Mouse (Mus musculus) MEL (cell line): ENCODE measurements at regions not wholly inside any gene's neighbourhood (a gene's known extent, or its start where the extent isn't known, plus 50 kb on each side); places are given as distances from the start of the nearest gene placed in this dataset.

ENCODE experiments used
- DNase-seq: peaks from one replicate; pipeline ENCODE4 v3.0.0; 2011; ENCODE audit warnings: low read depth, low spot score
- H3K27ac ChIP-seq: 2 replicates; pipeline ENCODE4 v1.5.1; 2012; ENCODE audit warnings: low read depth, mild to moderate bottlenecking, control low read depth, low read length, moderate library complexity; ENCODE audit not compliant: control insufficient read depth
- H3K27me3 ChIP-seq, 2 experiments: fragments of 150-350 bp in 1 of 2; sonication (generic) in 1 of 2; 2 replicates each; pipeline ENCODE4 v1.6.1; 2012; ENCODE audit warnings: low read length in 2 of 2, mild to moderate bottlenecking in 2 of 2, improper control_type of control experiment in 1 of 2, moderate library complexity in 1 of 2; ENCODE audit not compliant: insufficient read depth in 2 of 2, control insufficient read depth in 1 of 2
- H3K36me3 ChIP-seq, 2 experiments: 2 replicates each; pipeline ENCODE4 v1.6.1; 2012 to 2014; ENCODE audit warnings: low read length in 2 of 2, improper control_type of control experiment in 1 of 2, inconsistent platforms in 1 of 2, mild to moderate bottlenecking in 1 of 2; ENCODE audit not compliant: insufficient read depth in 2 of 2, control insufficient read depth in 1 of 2
- H3K4me1 ChIP-seq, 2 experiments: fragments of 150-350 bp in 1 of 2; sonication (generic) in 1 of 2; 2 replicates each; pipeline ENCODE4 v1.6.1; 2012; ENCODE audit warnings: low read length in 2 of 2, improper control_type of control experiment in 1 of 2, mild to moderate bottlenecking in 1 of 2; ENCODE audit not compliant: insufficient read depth in 2 of 2, control insufficient read depth in 1 of 2
- H3K4me3 ChIP-seq, 2 experiments: fragments of 150-350 bp in 1 of 2; sonication (generic) in 1 of 2; 2 replicates each; pipeline ENCODE4 v1.5.1; 2012; ENCODE audit warnings: low read depth in 2 of 2, low read length in 2 of 2, mild to moderate bottlenecking in 2 of 2, moderate library complexity in 2 of 2, control low read depth in 1 of 2, improper control_type of control experiment in 1 of 2; ENCODE audit not compliant: control insufficient read depth in 1 of 2, insufficient read depth in 1 of 2
- H3K79me2 ChIP-seq: 2 replicates; pipeline ENCODE4 v1.6.1; 2012; ENCODE audit warnings: mild to moderate bottlenecking, low read length, moderate library complexity; ENCODE audit not compliant: control insufficient read depth, poor library complexity, insufficient read depth
- H3K9ac ChIP-seq: 2 replicates; pipeline ENCODE4 v1.6.1; 2012; ENCODE audit warnings: low read depth, mild to moderate bottlenecking, control low read depth, low read length, moderate library complexity; ENCODE audit not compliant: control insufficient read depth, poor library complexity, severe bottlenecking
- H3K9me3 ChIP-seq: fragments of 150-350 bp; sonication (generic); replicated peaks from 2 replicates; pipeline ENCODE4 v1.6.1; 2012; ENCODE audit warnings: mild to moderate bottlenecking, low read length, improper control_type of control experiment, moderate library complexity; ENCODE audit not compliant: insufficient read depth
- BHLHE40 ChIP-seq: IDR thresholded peaks from 2 replicates; pipeline ENCODE4 v1.6.1; 2012; ENCODE audit warnings: low read depth, mild to moderate bottlenecking, inconsistent platforms, low read length, improper control_type of control experiment, borderline replicate concordance
- CHD2 ChIP-seq: IDR thresholded peaks from 2 replicates; pipeline ENCODE4 v1.6.1; 2011; ENCODE audit warnings: low read length, improper control_type of control experiment
- CTCF ChIP-seq, 3 experiments: IDR thresholded peaks in 2 of 3; conservative IDR thresholded peaks in 1 of 3; 2 replicates each; pipeline ENCODE4 v1.5.1; 2011 to 2012; ENCODE audit warnings: low read length in 3 of 3, low read depth in 2 of 3, mild to moderate bottlenecking in 2 of 3, improper control_type of control experiment in 1 of 3, inconsistent platforms in 1 of 3, mixed read lengths in 1 of 3, moderate library complexity in 1 of 3; ENCODE audit not compliant: control insufficient read depth in 1 of 3, insufficient read depth in 1 of 3, poor library complexity in 1 of 3, severe bottlenecking in 1 of 3
- E2F4 ChIP-seq: IDR thresholded peaks from 2 replicates; pipeline ENCODE4 v1.6.1; 2011; ENCODE audit warnings: low read depth, low read length, improper control_type of control experiment, borderline replicate concordance
- ELF1 ChIP-seq: IDR thresholded peaks from 2 replicates; pipeline ENCODE4 v1.6.1; 2014; ENCODE audit warnings: low read depth, mild to moderate bottlenecking, inconsistent platforms, low read length, improper control_type of control experiment, moderate library complexity
- EP300 ChIP-seq, 2 experiments: IDR thresholded peaks; 2 replicates each; pipeline ENCODE4 v1.6.1; 2011; ENCODE audit warnings: improper control_type of control experiment in 2 of 2, low read length in 2 of 2, low read depth in 1 of 2, mild to moderate bottlenecking in 1 of 2
- ETS1 ChIP-seq: IDR thresholded peaks from 2 replicates; pipeline ENCODE4 v1.6.1; 2012; ENCODE audit warnings: low read depth, mild to moderate bottlenecking, inconsistent platforms, low read length, improper control_type of control experiment, moderate library complexity
- GATA1 ChIP-seq: IDR thresholded peaks from 2 replicates; pipeline ENCODE4 v1.6.1; 2011; ENCODE audit warnings: low read depth, low read length, improper control_type of control experiment
- HCFC1 ChIP-seq: IDR thresholded peaks from 2 replicates; pipeline ENCODE4 v1.6.1; 2012; ENCODE audit warnings: low read depth, mild to moderate bottlenecking, inconsistent platforms, low read length, improper control_type of control experiment, moderate library complexity
- KAT2A ChIP-seq: conservative IDR thresholded peaks from 2 replicates; pipeline ENCODE4 v1.6.1; 2012; ENCODE audit warnings: low read depth, low read length, improper control_type of control experiment, inconsistent platforms
- MAX ChIP-seq: IDR thresholded peaks from 2 replicates; pipeline ENCODE4 v1.6.1; 2011; ENCODE audit warnings: low read length, improper control_type of control experiment
- MAZ ChIP-seq: IDR thresholded peaks from 2 replicates; pipeline ENCODE4 v1.6.1; 2012; ENCODE audit warnings: low read depth, mild to moderate bottlenecking, inconsistent platforms, low read length, improper control_type of control experiment
- MXI1 ChIP-seq: IDR thresholded peaks from 2 replicates; pipeline ENCODE4 v1.6.1; 2011; ENCODE audit warnings: mild to moderate bottlenecking, low read depth, low read length, improper control_type of control experiment
- MYC ChIP-seq: IDR thresholded peaks from 2 replicates; pipeline ENCODE4 v1.6.1; 2011; ENCODE audit warnings: low read depth, mild to moderate bottlenecking, low read length, improper control_type of control experiment, moderate library complexity
- NELFE ChIP-seq: IDR thresholded peaks from 2 replicates; pipeline ENCODE4 v1.6.1; 2011; ENCODE audit warnings: low read depth, low read length, improper control_type of control experiment
- RCOR1 ChIP-seq: IDR thresholded peaks from 2 replicates; pipeline ENCODE4 v1.6.1; 2012; ENCODE audit warnings: low read depth, mild to moderate bottlenecking, inconsistent platforms, low read length, improper control_type of control experiment
- SIN3A ChIP-seq: IDR thresholded peaks from 2 replicates; pipeline ENCODE4 v1.6.1; 2012; ENCODE audit warnings: low read length, improper control_type of control experiment, inconsistent platforms
- TAL1 ChIP-seq: IDR thresholded peaks from 2 replicates; pipeline ENCODE4 v1.6.1; 2012; ENCODE audit warnings: mild to moderate bottlenecking, inconsistent platforms, low read length, moderate library complexity, mixed read lengths
- TBP ChIP-seq: IDR thresholded peaks from 2 replicates; pipeline ENCODE4 v1.8.0; 2011; ENCODE audit warnings: low read depth, low read length, improper control_type of control experiment
- USF1 ChIP-seq: IDR thresholded peaks from 2 replicates; pipeline ENCODE4 v1.6.1; 2014; ENCODE audit warnings: low read depth, mild to moderate bottlenecking, inconsistent platforms, low read length, improper control_type of control experiment, moderate library complexity
- ZKSCAN1 ChIP-seq: IDR thresholded peaks from 2 replicates; pipeline ENCODE4 v1.6.1; 2012; ENCODE audit warnings: low read depth, mild to moderate bottlenecking, inconsistent platforms, low read length, improper control_type of control experiment, moderate library complexity
- ZMIZ1 ChIP-seq: IDR thresholded peaks from 2 replicates; pipeline ENCODE4 v1.6.1; 2012; ENCODE audit warnings: low read depth, mild to moderate bottlenecking, inconsistent platforms, low read length, improper control_type of control experiment, moderate library complexity

DNA sequence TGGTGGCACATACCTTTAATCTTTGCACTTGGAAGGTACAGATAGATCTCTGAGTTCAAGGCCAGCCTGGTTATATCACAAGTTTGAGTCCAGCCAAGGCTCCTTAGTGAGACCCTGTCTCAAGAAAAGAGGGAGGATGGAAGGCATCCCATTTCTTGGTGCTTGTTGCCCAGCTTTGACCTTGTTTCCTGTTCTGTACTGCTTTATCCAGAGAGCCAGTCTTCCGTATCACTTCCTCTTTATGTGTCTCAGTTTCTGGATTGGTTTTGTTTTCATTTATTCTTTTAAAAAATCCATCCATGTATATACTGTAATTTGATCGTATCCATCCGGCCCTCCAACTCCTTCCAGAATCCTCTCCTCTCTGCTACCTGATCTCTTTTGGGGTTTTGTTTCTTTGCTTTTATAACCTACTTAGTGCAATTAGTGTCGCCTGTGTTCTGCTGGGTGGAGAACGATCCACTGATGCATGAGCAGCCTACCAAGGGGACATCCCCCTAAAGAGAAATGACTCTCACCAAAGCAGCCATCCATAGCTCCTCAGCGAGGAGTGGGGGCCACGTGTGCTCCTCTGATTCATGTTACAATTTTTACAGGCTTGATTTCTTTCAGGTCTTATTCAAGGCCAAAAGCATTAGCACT lies 52.4 kb upstream of the Emcn start:
- H3K27ac ChIP-seq, result no peak overlapping the region
- H3K4me1 ChIP-seq, result no peaks in the 10 kb centered on the region
- no peak overlapping the region for H3K9ac ChIP-seq
- TF ChIP-seq RCOR1, result no peak
- no peak for TF ChIP-seq MXI1
- TF ChIP-seq ZKSCAN1, result no peak
- TF ChIP-seq E2F4, result no peak
- no peak for TF ChIP-seq BHLHE40
- TF ChIP-seq CTCF (IDR thresholded peaks at IDR 0.05 in 2 of 3, conservative IDR thresholded peaks at IDR 0.05 in 1 of 3; ENCODE audit: control insufficient read depth in 1 of 3, insufficient read depth in 1 of 3, low read depth in 2 of 3, low read length in 3 of 3, poor library complexity in 1 of 3, severe bottlenecking in 1 of 3), result no peak
- no peak for TF ChIP-seq NELFE
- no peaks in the 10 kb centered on the region for H3K9me3 ChIP-seq
- peaks cover 0 to 2% of the 10 kb centered on the region in 2 experiments; a peak in 1 of 4 replicates for H3K36me3 ChIP-seq
- H3K27me3 ChIP-seq, result no peaks in the 10 kb centered on the region; a peak in 1 of 4 replicates
- H3K4me3 ChIP-seq, result no peak overlapping the region
- H3K79me2 ChIP-seq, result no peaks in the 10 kb centered on the region
- DNase-seq, result no peak

DNA sequence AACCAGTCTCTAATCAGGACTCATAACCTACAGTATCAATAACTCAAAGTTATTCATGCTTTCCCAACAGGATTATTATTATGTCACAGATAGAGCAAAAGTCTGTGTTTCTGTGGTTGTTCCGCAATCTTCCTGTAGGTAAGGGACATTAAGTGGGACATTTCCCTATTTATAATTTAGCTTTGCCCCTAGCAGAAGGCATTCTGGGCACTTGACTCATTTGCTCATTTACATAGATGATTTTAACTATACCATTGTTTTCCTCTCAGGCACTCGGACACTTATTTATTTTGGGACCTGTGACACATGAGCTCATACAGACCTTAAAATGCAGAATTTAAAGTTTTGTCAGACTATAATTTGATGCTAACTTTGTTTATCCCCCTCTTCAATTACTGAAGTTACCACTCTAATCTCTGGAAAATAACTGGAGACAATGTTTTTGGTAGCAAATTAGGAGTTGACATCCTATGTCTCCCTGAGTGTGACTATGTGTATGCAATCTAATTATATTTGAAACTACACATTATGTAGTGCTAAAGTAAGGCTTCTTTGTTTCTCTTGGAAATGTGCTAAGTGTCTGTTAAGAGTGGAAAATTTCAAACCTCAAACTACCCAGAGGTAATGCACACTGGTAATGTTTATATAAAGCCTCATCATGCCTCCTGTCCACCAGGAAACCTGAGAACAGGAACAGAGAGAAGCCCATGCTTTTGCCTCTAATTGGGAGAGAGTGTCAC lies 51.8 kb upstream of the Emcn start:
- Histone ChIP-seq H3K9ac (no peak overlapping the region), H3K79me2 (no peaks in the 10 kb centered on the region), H3K4me3 (no peak overlapping the region), H3K9me3 (no peaks in the 10 kb centered on the region), H3K27me3 (no peaks in the 10 kb centered on the region; a peak in 1 of 4 replicates), H3K36me3 (peaks cover 0 to 2% of the 10 kb centered on the region in 2 experiments; a peak in 1 of 4 replicates), H3K27ac (no peak overlapping the region), H3K4me1 (no peaks in the 10 kb centered on the region)
- no peak for DNase-seq
- TF ChIP-seq NELFE, result no peak
- TF ChIP-seq EP300 (IDR thresholded peaks at IDR 0.05; ENCODE audit: low read depth in 1 of 2, low read length in 2 of 2), result no peak
- no peak for TF ChIP-seq CHD2
- TF ChIP-seq GATA1, result no peak
- TF ChIP-seq MAX, result no peak
- no peak for TF ChIP-seq TBP
- TF ChIP-seq USF1, result no peak
- TF ChIP-seq ZMIZ1, result no peak
- TF ChIP-seq ZKSCAN1, result no peak
- no peak for TF ChIP-seq MYC
- no peak for TF ChIP-seq KAT2A
- TF ChIP-seq SIN3A, result no peak
- TF ChIP-seq ETS1, result no peak
- no peak for TF ChIP-seq E2F4
- TF ChIP-seq ELF1, result no peak
- no peak for TF ChIP-seq HCFC1
- TF ChIP-seq TAL1, result no peak
- TF ChIP-seq MXI1, result no peak
- TF ChIP-seq MAZ, result no peak
